Mouse (Mus musculus): Measurements from ENCODE around the gene Cnpy3. TPM values are rescaled to one million over a fixed set of nuclear protein-coding genes. Genes with fewer than 3 reads are reported as not detected.
A peak's percentile ranks its signal among the peaks of the same experiment; 100 is the strongest.

The Cnpy3 gene
- polyA plus RNA-seq, 1 experiment from 2014 or later = 68.2 TPM

DNA sequence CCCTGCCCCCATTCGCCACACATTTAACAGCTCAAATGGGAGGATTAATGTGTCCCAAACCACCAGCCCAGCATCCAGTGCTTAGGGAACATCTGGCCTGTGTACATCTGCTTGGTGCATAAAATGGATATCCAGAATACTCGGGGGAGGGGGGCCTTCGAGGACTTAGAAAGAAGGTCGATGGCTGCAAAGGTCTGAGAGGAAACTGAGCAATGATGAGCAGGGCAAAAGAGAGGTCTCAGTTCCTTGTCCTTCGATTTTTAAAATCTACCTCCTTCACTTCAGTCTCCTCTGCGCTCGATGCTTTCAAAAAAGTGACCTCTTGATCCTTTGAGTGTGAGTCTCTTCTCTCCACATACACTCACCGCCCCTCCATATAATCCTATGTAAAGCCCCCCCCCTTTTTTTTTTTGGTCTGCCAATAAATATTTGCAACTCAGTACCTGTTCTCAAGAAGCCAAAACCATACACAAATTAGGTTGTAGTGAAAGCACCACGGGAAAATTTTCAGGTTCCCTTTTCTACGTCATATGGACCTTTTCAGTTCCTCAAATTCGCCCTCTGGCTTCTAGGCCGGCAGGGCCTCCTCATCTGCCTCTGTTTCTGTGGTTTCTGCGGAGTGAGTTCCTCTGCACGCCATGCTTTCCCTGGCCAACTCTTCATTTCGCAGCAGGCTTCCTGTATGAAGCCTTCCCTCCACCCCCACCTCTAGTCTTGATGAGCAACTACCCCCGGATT lies 789 bp downstream of the Cnpy3 start:
- no peaks in the 10 kb centered on the region for H3K36me3 ChIP-seq (replicated peaks)
- peak overlapping the region; percentile 67 for H3K9ac ChIP-seq
- peak overlapping the region; percentile 76 for H3K4me2 ChIP-seq
- H3K4me3 ChIP-seq = peak overlapping the region; percentile 62
- no peaks in the 10 kb centered on the region for H3K9me3 ChIP-seq
- WGBS = 21% methylated on average over 16 of the region's 16 CpGs
- ATAC-seq (replicated peaks) = no peak
- no peaks in the 10 kb centered on the region for H3K27me3 ChIP-seq (replicated peaks)
- H3K27ac ChIP-seq = peak overlapping the region; percentile 85
- peaks cover 20% of the 10 kb centered on the region for H3K4me1 ChIP-seq

DNA sequence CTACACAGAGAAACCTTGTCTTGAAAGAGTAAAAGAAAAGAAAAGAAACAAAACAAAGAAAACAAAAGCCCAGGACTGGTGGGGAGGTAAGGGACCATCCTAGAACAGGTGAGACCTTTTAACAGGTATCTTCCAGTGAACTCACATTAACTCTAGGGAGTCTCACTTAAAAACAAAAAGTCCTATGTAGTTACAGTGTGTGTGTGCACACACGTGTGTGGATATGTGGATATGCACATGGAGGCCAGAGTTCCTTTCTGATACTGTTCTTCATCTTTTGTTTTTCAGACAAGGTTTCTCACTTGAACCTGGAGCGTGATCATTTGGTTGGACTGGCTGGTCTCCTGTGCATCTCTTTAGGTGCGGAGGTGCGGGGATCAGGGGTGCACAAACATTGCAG lies 1.4 kb downstream of the Cnpy3 start:
- H3K27ac ChIP-seq = peak overlapping the region; percentile 85; the same call in 1 of the 2 replicates
- peaks cover 20% of the 10 kb centered on the region for H3K4me1 ChIP-seq
- no peak for ATAC-seq (replicated peaks)
- no peaks in the 10 kb centered on the region for H3K36me3 ChIP-seq (replicated peaks)
- H3K9ac ChIP-seq = 0 out of 2 replicates have a peak overlapping the region, but pooled peaks have one; percentile 67
- peak overlapping the region; percentile 62 for H3K4me3 ChIP-seq
- 89% methylated on average over 4 of the region's 4 CpGs for WGBS
- H3K9me3 ChIP-seq = no peaks in the 10 kb centered on the region
- H3K4me2 ChIP-seq = peak overlapping the region; percentile 76
- H3K27me3 ChIP-seq (replicated peaks) = no peaks in the 10 kb centered on the region

DNA sequence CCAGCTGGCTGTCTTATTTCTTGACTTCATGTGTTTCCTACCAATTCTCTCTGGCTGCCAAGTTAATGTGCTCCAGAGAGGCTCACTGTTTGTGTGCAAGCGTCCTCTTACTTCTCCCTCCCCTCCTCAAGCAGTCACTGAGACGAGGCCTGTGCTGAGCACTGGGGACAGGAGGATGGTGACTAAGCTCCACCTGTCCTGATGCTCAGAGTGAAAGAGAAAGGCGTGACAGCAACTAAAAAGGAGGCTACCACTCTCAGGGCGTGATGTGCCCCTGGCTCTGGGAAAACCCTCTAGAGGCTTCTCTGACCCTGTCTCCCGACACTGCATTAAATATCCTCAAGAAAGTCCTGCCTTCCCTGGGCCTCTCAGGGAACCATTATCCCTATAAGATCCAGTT lies 2.7 kb downstream of the Cnpy3 start:
- no peaks in the 10 kb centered on the region for H3K36me3 ChIP-seq (replicated peaks)
- no peak for ATAC-seq (replicated peaks)
- H3K27ac ChIP-seq = no peak overlapping the region
- 91% methylated on average over 5 of the region's 5 CpGs for WGBS
- no peaks in the 10 kb centered on the region for H3K27me3 ChIP-seq (replicated peaks)
- no peaks in the 10 kb centered on the region for H3K9me3 ChIP-seq
- H3K4me1 ChIP-seq = peaks cover 20% of the 10 kb centered on the region
- no peak overlapping the region for H3K4me2 ChIP-seq
- no peak overlapping the region for H3K4me3 ChIP-seq
- no peak overlapping the region for H3K9ac ChIP-seq

DNA sequence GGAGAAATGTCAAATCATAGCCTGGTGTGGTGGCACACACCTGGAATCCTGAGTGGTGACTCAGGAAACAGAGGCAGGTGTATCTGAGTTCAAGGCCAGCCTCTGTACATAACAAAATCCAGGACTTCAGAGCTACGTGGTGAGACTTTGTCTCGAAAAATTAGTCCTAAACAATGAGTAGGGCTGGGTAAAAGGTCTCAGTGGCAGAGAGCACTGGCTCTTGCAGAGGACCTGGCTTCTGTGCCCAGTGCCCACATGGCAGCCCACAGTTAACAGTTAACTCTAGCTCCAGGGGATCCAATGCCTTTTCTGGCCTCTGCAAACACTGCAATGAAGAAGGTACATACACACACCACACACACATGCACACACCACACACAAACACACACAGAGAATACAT lies 4.2 kb downstream of the Cnpy3 start:
- Histone ChIP-seq H3K27ac (no peak overlapping the region), H3K4me3 (no peak overlapping the region), H3K36me3 (replicated peaks) (peaks cover 2% of the 10 kb centered on the region; the same call in 1 of the 2 replicates), H3K27me3 (replicated peaks) (no peaks in the 10 kb centered on the region), H3K9ac (no peak overlapping the region), H3K4me1 (peaks cover 19% of the 10 kb centered on the region), H3K9me3 (no peaks in the 10 kb centered on the region), H3K4me2 (no peak overlapping the region)
- ATAC-seq (replicated peaks) = no peak
- 92% methylated on average over 2 of the region's 2 CpGs for WGBS

DNA sequence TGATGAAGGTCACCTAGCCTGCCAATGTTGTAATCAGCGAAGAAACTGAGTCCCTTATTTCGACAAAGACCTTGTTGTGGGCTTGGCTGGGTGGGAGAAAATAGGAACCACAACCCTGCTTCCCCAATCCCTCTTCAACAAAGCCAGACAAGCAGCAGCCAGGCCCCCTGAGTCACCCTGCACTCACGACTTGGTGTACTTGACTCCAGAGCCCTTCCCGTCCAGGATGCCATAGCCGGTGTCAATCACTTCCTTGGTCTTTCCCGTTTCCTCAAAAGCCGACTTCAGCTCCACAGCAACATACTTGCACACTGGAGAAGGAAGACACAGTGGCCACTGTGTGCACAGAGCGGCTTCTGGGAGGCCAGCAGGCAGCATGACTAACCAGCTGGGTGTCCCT lies 4.8 kb downstream of the Cnpy3 start:
- Histone ChIP-seq H3K4me2 (no peak overlapping the region), H3K4me1 (peaks cover 14% of the 10 kb centered on the region), H3K27me3 (replicated peaks) (no peaks in the 10 kb centered on the region), H3K9ac (no peak overlapping the region), H3K27ac (no peak overlapping the region), H3K36me3 (replicated peaks) (peaks cover 3% of the 10 kb centered on the region; the same call in 1 of the 2 replicates), H3K9me3 (no peaks in the 10 kb centered on the region), H3K4me3 (no peak overlapping the region)
- 89% methylated on average over 8 of the region's 8 CpGs for WGBS
- no peak for ATAC-seq (replicated peaks)

DNA sequence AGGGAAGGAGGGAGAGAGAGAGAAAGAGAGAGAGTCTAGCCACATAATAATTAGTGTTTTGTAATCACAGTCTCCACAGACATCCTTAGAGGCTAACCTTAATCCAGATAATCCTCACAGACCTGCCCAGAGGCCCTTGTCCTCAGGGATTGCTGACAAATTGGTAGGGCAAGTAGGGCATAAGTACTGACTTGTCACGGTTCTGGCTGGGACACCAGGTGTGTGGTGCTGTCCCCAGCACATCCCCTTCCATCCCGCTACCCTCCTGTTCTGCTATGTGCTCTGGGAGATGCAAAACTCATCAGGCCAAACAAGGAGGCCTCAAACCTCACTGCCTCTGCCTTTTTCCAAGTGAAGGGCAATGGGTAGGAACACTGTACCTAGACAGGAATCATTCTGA lies 6.5 kb downstream of the Cnpy3 start:
- Histone ChIP-seq H3K27ac (no peak overlapping the region), H3K9me3 (no peaks in the 10 kb centered on the region), H3K4me1 (peaks cover 4% of the 10 kb centered on the region), H3K9ac (no peak overlapping the region), H3K4me3 (no peak overlapping the region), H3K36me3 (replicated peaks) (peaks cover 3% of the 10 kb centered on the region; the same call in 1 of the 2 replicates), H3K4me2 (no peak overlapping the region), H3K27me3 (replicated peaks) (no peaks in the 10 kb centered on the region)
- WGBS = 62% methylated on average over 2 of the region's 2 CpGs
- no peak for ATAC-seq (replicated peaks)

DNA sequence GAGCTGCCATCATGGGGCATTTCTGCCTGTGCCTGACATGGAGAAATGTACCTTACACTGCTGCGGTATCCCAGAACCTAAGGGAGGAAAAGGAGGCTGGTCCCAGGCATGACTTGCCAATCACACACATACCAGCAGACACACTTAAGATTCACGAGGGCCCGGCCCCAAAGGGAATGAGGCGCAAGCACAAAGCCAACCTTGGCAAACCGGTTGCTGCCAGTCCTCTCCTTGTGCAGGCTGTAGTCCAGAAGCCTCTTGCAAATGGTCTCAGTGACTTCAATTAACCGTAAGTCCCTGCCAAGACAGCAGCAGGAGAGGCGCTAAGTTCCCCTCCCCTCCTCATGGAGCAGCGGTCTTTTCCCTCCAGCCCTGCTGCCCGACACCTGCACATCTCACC lies 9.0 kb downstream of the Cnpy3 start:
- WGBS = 89% methylated on average over 9 of the region's 9 CpGs
- H3K4me2 ChIP-seq = no peak overlapping the region
- peaks cover 3% of the 10 kb centered on the region; the same call in 1 of the 2 replicates for H3K36me3 ChIP-seq (replicated peaks)
- H3K27me3 ChIP-seq (replicated peaks) = no peaks in the 10 kb centered on the region
- no peaks in the 10 kb centered on the region for H3K4me1 ChIP-seq
- no peaks in the 10 kb centered on the region for H3K9me3 ChIP-seq
- H3K27ac ChIP-seq = no peak overlapping the region
- H3K9ac ChIP-seq = no peak overlapping the region
- H3K4me3 ChIP-seq = no peak overlapping the region
- no peak for ATAC-seq (replicated peaks)

DNA sequence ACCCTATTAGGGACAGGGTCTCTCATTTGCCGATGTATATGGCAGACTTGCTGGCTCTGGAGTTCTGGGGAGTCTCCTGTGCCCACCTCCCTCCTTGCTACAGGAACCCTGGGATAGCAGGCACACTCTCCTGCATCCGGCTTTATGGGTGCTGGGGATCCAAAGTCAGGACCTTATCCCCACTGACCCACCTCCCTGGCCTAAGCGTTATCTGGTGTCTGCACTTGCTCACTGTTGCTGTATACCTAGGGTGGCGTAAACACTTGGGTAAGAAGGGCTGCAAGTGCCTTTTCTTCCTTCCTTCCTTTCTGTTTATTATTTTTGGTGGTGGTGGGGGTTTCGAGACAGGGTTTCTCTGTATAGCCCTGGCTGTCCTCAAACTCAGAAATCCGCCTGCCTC lies 10.7 kb downstream of the Cnpy3 start:
- H3K4me1 ChIP-seq = no peaks in the 10 kb centered on the region
- WGBS = 92% methylated on average over 6 of the region's 6 CpGs
- H3K9ac ChIP-seq = no peak overlapping the region
- ATAC-seq (replicated peaks) = no peak
- no peak overlapping the region for H3K4me3 ChIP-seq
- no peaks in the 10 kb centered on the region for H3K9me3 ChIP-seq
- no peaks in the 10 kb centered on the region for H3K27me3 ChIP-seq (replicated peaks)
- peaks cover 3% of the 10 kb centered on the region; the same call in 1 of the 2 replicates for H3K36me3 ChIP-seq (replicated peaks)
- H3K4me2 ChIP-seq = no peak overlapping the region
- no peak overlapping the region for H3K27ac ChIP-seq

DNA sequence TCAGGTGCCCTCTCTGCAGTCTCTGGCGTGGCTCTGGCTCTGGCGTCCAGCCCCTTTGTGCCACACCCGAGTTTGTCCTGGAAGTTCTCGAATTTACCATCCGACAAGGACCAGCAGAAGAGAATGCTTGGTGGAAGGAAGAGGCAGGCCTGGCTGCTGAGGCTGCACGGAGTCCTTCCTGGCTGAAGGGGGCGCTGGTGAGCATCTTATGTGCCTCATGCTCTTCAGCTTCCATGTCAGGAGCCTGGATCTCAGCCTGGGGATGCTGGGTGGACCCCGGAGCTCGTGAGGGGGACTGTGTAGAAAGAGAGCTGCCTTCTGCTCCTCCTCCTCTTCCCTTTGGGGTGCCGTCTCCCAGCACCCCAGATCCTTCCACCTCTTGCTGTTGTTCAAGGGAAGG lies 15.9 kb downstream of the Cnpy3 start:
- 61% methylated on average over 9 of the region's 10 CpGs for WGBS
- H3K9ac ChIP-seq = no peak overlapping the region
- no peak for ATAC-seq (replicated peaks)
- no peaks in the 10 kb centered on the region for H3K9me3 ChIP-seq
- H3K27ac ChIP-seq = no peak overlapping the region
- H3K4me1 ChIP-seq = no peaks in the 10 kb centered on the region
- H3K27me3 ChIP-seq (replicated peaks) = no peaks in the 10 kb centered on the region
- no peak overlapping the region for H3K4me2 ChIP-seq
- H3K4me3 ChIP-seq = no peak overlapping the region
- peaks cover 12% of the 10 kb centered on the region; the same call in 1 of the 2 replicates for H3K36me3 ChIP-seq (replicated peaks)

DNA sequence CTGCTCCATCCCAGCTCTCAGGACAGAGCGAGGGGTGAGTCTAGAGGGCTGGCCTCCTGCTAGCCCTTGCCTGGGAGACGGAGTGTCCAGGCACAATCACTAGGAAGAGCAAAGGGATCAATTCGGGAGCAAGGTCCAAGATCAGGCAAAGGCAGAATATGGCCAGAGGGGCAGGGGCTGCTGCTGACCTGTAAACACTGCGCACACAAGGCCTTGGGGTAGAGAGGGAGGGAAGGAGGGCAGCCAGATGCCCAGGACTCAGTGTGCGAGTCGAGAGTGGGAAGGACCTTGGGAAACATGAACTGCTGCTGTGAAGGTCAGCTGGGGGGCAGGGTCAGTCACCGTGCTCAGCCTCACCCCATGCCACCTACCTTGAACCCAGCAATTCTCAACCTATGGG lies 16.7 kb downstream of the Cnpy3 start:
- Histone ChIP-seq H3K4me3 (no peak overlapping the region), H3K9me3 (no peaks in the 10 kb centered on the region), H3K4me1 (no peaks in the 10 kb centered on the region), H3K9ac (no peak overlapping the region), H3K27ac (no peak overlapping the region), H3K4me2 (no peak overlapping the region), H3K27me3 (replicated peaks) (no peaks in the 10 kb centered on the region), H3K36me3 (replicated peaks) (peaks cover 12% of the 10 kb centered on the region; the same call in 1 of the 2 replicates)
- ATAC-seq (replicated peaks) = no peak
- WGBS = 89% methylated on average over 7 of the region's 7 CpGs

DNA sequence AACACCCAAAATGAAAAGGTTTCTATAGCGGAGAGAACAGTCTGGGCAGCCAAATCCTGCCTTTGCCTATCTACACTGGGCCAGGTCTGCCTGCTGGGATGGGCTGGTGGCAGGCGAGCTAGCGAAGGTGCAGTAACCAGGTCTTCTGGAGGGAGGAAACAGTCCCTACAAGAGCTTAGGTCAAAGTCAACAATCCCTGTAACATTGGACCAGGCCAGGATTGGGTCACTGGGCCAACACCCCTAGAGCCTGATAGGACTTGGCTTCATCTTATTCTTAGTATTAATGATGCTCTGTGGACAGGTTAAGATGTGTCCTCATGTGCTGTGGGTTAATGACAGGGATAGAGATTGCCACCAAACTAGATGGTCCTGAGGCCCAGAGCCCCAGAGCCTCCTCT lies 18.0 kb downstream of the Cnpy3 start:
- no peak overlapping the region for H3K9ac ChIP-seq
- 96% methylated on average over 3 of the region's 3 CpGs for WGBS
- peaks cover under 1% of the 10 kb centered on the region; the same call in 1 of the 2 replicates for H3K27me3 ChIP-seq (replicated peaks)
- no peaks in the 10 kb centered on the region for H3K9me3 ChIP-seq
- no peak overlapping the region for H3K27ac ChIP-seq
- no peak for ATAC-seq (replicated peaks)
- no peak overlapping the region for H3K4me3 ChIP-seq
- H3K4me1 ChIP-seq = no peaks in the 10 kb centered on the region
- H3K4me2 ChIP-seq = no peak overlapping the region
- peaks cover 12% of the 10 kb centered on the region; the same call in 1 of the 2 replicates for H3K36me3 ChIP-seq (replicated peaks)

DNA sequence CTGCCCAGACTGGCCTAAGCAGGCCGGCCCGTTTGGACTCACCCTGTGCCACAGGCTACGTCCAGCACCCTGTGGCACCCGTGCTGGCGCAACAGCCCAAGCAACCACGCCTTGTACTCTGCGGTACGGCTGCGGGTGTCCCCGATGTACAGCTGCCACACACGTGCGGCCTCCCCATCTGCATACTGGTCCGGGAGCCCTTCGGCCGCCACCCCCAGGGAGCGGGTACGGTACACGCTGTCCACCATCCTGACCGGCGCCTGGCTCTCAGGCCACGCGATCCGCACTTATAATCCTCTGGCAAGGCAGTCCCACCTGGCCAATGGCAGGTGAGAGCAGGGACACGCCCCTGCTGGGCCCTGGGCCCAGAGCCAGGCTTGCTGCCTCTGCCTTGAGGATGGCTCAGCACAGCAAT lies 23.1 kb downstream of the Cnpy3 start, which contains the start of gene Gnmt:
Gnmt (minus strand) TSS at position 265 of the 415 bp plus-strand sequence.
- H3K9ac ChIP-seq = no peak within 1 kb of the TSS
- peaks cover 7% of the 10 kb centered on the region for H3K27me3 ChIP-seq (replicated peaks)
- H3K36me3 ChIP-seq (replicated peaks) = peaks cover 7% of the 10 kb centered on the region; the same call in 1 of the 2 replicates
- no peak within 1 kb of the TSS for H3K27ac ChIP-seq
- 20% methylated on average over 24 of the region's 24 CpGs for WGBS
- peak within 1 kb of the TSS; percentile 17; the same call in 1 of the 2 replicates for H3K4me2 ChIP-seq
- H3K4me1 ChIP-seq = no peaks in the 10 kb centered on the region
- no peak within 1 kb of the TSS for H3K4me3 ChIP-seq
- ATAC-seq (replicated peaks) = no peak; the same call in 1 of the 2 replicates
- no peaks in the 10 kb centered on the region for H3K9me3 ChIP-seq

DNA sequence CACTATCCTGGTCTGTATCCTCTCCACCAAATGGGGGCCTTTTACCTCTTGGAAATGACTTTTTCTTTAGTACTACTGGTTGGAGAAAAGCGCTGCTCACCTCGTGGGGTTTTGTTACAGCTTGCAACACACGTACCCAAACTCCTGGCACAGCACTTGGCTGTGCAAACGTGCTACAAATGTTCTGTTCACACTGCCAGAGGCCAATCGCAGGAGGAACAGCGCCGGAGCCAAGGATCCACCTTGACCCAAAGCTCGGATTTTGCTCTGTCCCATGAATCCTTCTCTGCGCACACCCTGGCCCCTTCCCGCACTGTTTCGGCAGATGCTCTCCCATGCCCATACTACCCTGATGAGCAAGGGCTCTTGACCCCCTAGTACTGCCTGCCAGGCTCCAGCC lies 23.5 kb downstream of the Cnpy3 start:
- 55% methylated on average over 11 of the region's 11 CpGs for WGBS
- Histone ChIP-seq H3K9me3 (no peaks in the 10 kb centered on the region), H3K36me3 (replicated peaks) (peaks cover 11% of the 10 kb centered on the region; the same call in 1 of the 2 replicates), H3K4me3 (no peak overlapping the region), H3K27me3 (replicated peaks) (peaks cover 7% of the 10 kb centered on the region), H3K9ac (no peak overlapping the region), H3K4me1 (no peaks in the 10 kb centered on the region), H3K27ac (no peak overlapping the region), H3K4me2 (no peak overlapping the region)
- ATAC-seq (replicated peaks) = no peak; the same call in 1 of the 2 replicates
